Mouse (Mus musculus) mature B cell (primary cell): Measurements from ENCODE around the gene Abca14.
"Not testable (repeated sequence)": the region's sequence is repeated elsewhere in the genome, so short reads cannot be mapped to it uniquely, and the experiment has no call there.

Experiments
- in situ Hi-C: fragments of 300-500 bp; cut with MboI; formaldehyde crosslinking; loops from 2 replicates; pipeline ENCODE4 v1.14.3; 2019

Abca14 gene

GRCm38 (mm10) chr7:120201771-120202170 lies 2.0 kb upstream of the Abca14 start, which contains the start of gene Crym:
Gene Crym, minus strand, starts transcription at chr7:120202111.
- in situ Hi-C loops, result no loop called here

DNA sequence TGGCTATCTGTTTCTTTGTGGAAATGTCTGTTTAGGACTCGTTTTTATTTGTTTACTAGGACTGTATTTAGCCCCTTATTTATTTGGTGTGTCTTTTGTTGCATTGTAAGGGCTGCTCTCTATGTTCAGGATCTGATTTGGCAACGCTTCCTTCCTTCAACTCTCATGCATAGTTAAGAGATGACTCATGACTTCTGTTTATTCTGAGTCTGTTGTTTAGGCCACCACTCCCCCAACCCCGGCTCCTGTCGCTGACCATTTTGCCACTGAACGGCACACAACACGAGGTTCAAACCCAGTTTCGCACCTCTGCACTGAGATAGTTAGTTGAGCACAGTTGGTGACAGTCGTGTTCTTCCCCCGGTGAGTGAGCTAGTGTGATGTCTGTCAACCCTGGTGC lies 2.2 kb downstream of the Abca14 start:
- in situ Hi-C loops, result no loop called here

- in situ Hi-C loops, result no loop called here
Observed at GRCm38 (mm10) chr7:120228541-120228940, 24.8 kb downstream of the Abca14 start.

DNA sequence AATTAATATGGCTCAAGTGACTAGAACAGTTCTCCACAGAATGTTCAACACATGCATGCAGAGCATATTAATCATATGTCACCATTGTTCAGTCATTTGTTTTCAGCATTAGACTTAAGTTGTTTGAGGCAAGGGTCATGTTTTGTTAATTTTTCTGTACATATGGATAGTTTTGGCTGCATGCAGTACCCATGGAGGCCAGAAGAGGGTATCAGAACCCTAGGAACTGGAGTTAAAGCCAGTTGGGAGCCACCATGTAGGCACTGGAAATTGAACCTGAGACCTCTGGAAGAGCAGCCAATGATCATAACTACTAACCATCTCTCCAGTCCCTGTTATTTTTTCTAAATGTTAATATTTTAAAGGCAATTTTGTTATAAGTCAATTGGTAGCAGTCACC lies 37.3 kb downstream of the Abca14 start:
- in situ Hi-C loops, result no loop called here

GRCm38 (mm10) chr7:120271135-120271991 lies 67.6 kb downstream of the Abca14 start:
- in situ Hi-C loops, result no loop called here

DNA sequence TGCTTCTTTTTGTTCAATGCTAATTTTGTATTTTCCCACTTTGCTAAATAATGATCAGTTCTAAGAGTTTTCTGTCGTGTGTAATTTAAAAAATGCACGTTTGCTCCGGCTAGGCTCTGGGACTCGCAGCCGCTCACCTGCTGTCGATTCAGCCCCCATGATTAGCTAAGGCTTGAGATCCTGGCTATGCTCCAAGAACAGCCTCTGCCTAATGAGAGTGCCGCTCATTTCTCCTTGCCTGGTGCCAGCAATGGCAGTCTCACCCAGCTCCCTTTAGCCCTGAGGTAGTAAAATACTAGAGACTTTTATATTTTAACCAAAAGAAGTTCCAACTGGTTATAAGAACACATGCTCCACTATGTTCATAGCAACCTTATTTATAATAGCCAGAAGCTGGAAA lies 68.3 kb downstream of the Abca14 start:
- in situ Hi-C loops, result no loop called here

GRCm38 (mm10) chr7:120285286-120285685 lies 81.5 kb downstream of the Abca14 start:
- in situ Hi-C loops, result no loop called here

- in situ Hi-C loops, result no loop called here
Observed at GRCm38 (mm10) chr7:120316086-120316485, 112.3 kb downstream of the Abca14 start.

GRCm38 (mm10) chr7:120322963-120323362 lies 119.2 kb downstream of the Abca14 start:
- in situ Hi-C loops, result no loop called here

- in situ Hi-C loops, result not testable (repeated sequence)
Observed at GRCm38 (mm10) chr7:120325911-120326310, 122.2 kb downstream of the Abca14 start.

DNA sequence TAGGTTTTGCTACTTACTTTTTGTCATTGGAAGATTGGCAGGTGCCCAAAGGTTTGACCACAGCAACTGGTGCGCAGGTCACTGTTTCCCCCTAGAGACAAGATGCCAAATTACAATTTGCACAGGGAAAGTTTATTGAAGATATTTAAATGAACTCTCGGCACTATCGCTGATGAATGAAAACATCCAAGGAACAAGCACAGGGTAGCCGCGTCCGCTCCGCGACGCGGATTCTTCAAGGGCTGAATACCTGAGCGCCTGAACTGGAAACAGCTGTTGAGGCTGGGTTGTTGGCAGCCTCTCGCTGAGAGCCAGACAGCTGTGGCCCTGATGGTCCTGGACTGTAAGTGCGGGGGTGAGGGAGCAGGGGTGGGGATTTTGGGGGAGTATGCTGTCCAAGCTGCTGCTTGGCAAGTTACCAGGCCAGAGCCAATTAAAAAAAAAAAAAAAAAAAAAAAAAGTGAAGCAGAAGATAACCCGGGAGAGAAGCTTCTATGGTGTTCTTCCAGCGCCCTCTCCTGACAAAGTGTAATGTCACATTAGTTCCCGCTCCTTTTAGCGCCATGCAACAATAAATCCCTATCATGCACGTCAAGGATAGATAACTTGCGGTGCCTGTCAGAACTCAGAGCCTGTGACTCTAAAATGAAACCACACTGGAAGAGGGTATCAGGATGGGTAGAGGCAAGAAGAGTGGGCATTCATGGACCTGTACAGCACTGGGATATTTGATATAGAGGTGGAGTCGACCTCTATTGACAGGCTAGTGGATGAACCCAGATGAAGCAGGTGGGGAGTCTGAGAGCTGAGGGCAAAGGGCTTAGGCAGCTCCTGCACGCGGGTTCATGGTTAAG lies 123.7 kb downstream of the Abca14 start:
- in situ Hi-C loops, result no loop called here

- in situ Hi-C loops, result no loop called here
Observed at GRCm38 (mm10) chr7:120328087-120328793, 124.5 kb downstream of the Abca14 start, which contains the start of gene Abca15. Gene Abca15, plus strand, starts transcription at chr7:120328670.

- in situ Hi-C loops, result no loop called here
Observed at GRCm38 (mm10) chr7:120361159-120361558, 157.4 kb downstream of the Abca14 start.
